Mouse (Mus musculus) midbrain, postnatal 0 days (tissue): Measurements from ENCODE around the gene Maml3. TPM values are rescaled to one million over a fixed set of nuclear protein-coding genes. Genes with fewer than 3 reads are reported as not detected.

Source experiments
- ATAC-seq: fragments of 200-750 bp; cut with Nextera tagmentation; 2 replicates; pipeline ENCODE4 v1.8.0; 2017; ENCODE audit warnings: moderate number of reproducible peaks, mild to moderate bottlenecking, moderate TSS enrichment, moderate library complexity; ENCODE audit not compliant: low FRiP score
- DNase-seq: peaks from one replicate; pipeline ENCODE4 v3.0.0-alpha.2; 2015; ENCODE audit warnings: low spot score
- H3K27ac ChIP-seq: fragments of 300-500 bp; sonication (generic); 2 replicates; pipeline ENCODE4 v1.5.1; 2014; ENCODE audit warnings: low read depth, mild to moderate bottlenecking, low read length, mixed read lengths
- H3K27me3 ChIP-seq: fragments of 300-500 bp; sonication (generic); 2 replicates; pipeline ENCODE4 v1.6.1; 2014; ENCODE audit warnings: low read length, control low read depth, mixed read lengths; ENCODE audit not compliant: insufficient read depth
- H3K36me3 ChIP-seq: fragments of 300-500 bp; sonication (generic); 2 replicates; pipeline ENCODE4 v1.6.1; 2014; ENCODE audit warnings: low read length, control low read depth, mixed read lengths; ENCODE audit not compliant: insufficient read depth
- H3K4me1 ChIP-seq: fragments of 300-500 bp; sonication (generic); 2 replicates; pipeline ENCODE4 v1.6.1; 2014; ENCODE audit warnings: mild to moderate bottlenecking, control low read depth, antibody characterized with exemption, low read length, mixed read lengths; ENCODE audit not compliant: insufficient read depth
- H3K4me2 ChIP-seq: fragments of 300-500 bp; sonication (generic); 2 replicates; pipeline ENCODE4 v1.6.1; 2014; ENCODE audit warnings: low read depth, mild to moderate bottlenecking, low read length, mixed read lengths; ENCODE audit not compliant: poor library complexity, severe bottlenecking
- H3K4me3 ChIP-seq: fragments of 300-500 bp; sonication (generic); 2 replicates; pipeline ENCODE4 v1.5.1; 2014; ENCODE audit warnings: low read depth, mild to moderate bottlenecking, low read length, moderate library complexity
- H3K9ac ChIP-seq: fragments of 300-500 bp; sonication (generic); replicated peaks from 2 replicates; pipeline ENCODE4 v1.6.1; 2014; ENCODE audit warnings: mild to moderate bottlenecking, low read length, moderate library complexity, mixed read lengths; ENCODE audit not compliant: poor library complexity, severe bottlenecking
- H3K9me3 ChIP-seq: fragments of 300-500 bp; sonication (generic); 2 replicates; pipeline ENCODE4 v1.6.1; 2016; ENCODE audit warnings: low read length, control low read depth
- CTCF ChIP-seq: IDR thresholded peaks from 2 replicates; pipeline ENCODE4 v1.5.1; 2016; ENCODE audit warnings: antibody characterized with exemption, mild to moderate bottlenecking
- WGBS: fragments of 180-500 bp; shearing (Covaris S2); extraction: QIAGEN DNeasy Blood & Tissue Kit; methylation state at CpG from one replicate; pipeline ENCODE4 v1.1.7; 2014; 5-methylcytosine and 5-hydroxymethylcytosine counted together
- polyA plus RNA-seq: library from polyadenylated mRNA; unstranded; fragments of >200 nt; fragmentation: Nextera tagmentation; extraction: Ambion mirVana; gene quantifications from 2 replicates; pipeline ENCODE4 v1.2.1, GENCODE M21; 2015
- total RNA-seq: library from RNA; depleted of rRNA; stranded (reverse); fragments of >200 nt; gene quantifications from 2 replicates; pipeline ENCODE4 v1.2.3, GENCODE M21; 2014

Gene Maml3
- total and polyA plus RNA-seq, 2 experiments from 2014 or later = 3.9 to 20.2 TPM

GRCm38 (mm10) chr3:51905903-51906302, 199.0 kb downstream of the Maml3 start:
- Histone ChIP-seq H3K9ac (no peak overlapping the region), H3K27me3 (no peaks in the 10 kb centered on the region), H3K4me3 (no peak overlapping the region), H3K4me1 (peaks cover 6% of the 10 kb centered on the region; the same call in 1 of the 2 replicates), H3K4me2 (no peak overlapping the region), H3K27ac (no peak overlapping the region), H3K9me3 (no peaks in the 10 kb centered on the region), H3K36me3 (no peaks in the 10 kb centered on the region)
- DNase-seq (no peak), ATAC-seq (no peak)
- 68% methylated on average over 9 of the region's 9 CpGs for WGBS
- TF ChIP-seq CTCF = no peak

GRCm38 (mm10) chr3:51904357-51904855, 200.5 kb downstream of the Maml3 start:
- no peak for TF ChIP-seq CTCF
- Histone ChIP-seq H3K9ac (0 out of 2 replicates have a peak overlapping the region, but pooled peaks have one; percentile 44), H3K27me3 (no peaks in the 10 kb centered on the region), H3K4me1 (peaks cover 6% of the 10 kb centered on the region; the same call in 1 of the 2 replicates), H3K27ac (no peak overlapping the region; the same call in 1 of the 2 replicates), H3K4me3 (no peak overlapping the region), H3K9me3 (no peaks in the 10 kb centered on the region), H3K4me2 (no peak overlapping the region), H3K36me3 (no peaks in the 10 kb centered on the region)
- DNase-seq (no peak), ATAC-seq (no peak)
- WGBS = 39% methylated on average over 12 of the region's 12 CpGs

- H3K4me1 ChIP-seq = peaks cover 6% of the 10 kb centered on the region; the same call in 1 of the 2 replicates
- H3K27me3 ChIP-seq = no peaks in the 10 kb centered on the region
- no peak overlapping the region for H3K27ac ChIP-seq
- no peaks in the 10 kb centered on the region for H3K9me3 ChIP-seq
- no peak overlapping the region for H3K9ac ChIP-seq
- 62% methylated on average over 2 of the region's 2 CpGs for WGBS
- DNase-seq (no peak), ATAC-seq (no peak)
- no peaks in the 10 kb centered on the region for H3K36me3 ChIP-seq
- TF ChIP-seq CTCF = no peak
- H3K4me2 ChIP-seq = no peak overlapping the region
- no peak overlapping the region for H3K4me3 ChIP-seq
These were observed 203.7 kb downstream of the Maml3 start for GRCm38 (mm10) chr3:51901151-51901550.

- H3K27me3 ChIP-seq = no peaks in the 10 kb centered on the region
- DNase-seq (no peak), ATAC-seq (no peak)
- H3K4me3 ChIP-seq = no peak overlapping the region
- H3K4me2 ChIP-seq = no peak overlapping the region
- H3K27ac ChIP-seq = no peak overlapping the region
- H3K4me1 ChIP-seq = peaks cover 6% of the 10 kb centered on the region; the same call in 1 of the 2 replicates
- WGBS = 72% methylated on average over 8 of the region's 8 CpGs
- peak; percentile 43 for TF ChIP-seq CTCF
- no peaks in the 10 kb centered on the region for H3K36me3 ChIP-seq
- no peaks in the 10 kb centered on the region for H3K9me3 ChIP-seq
- no peak overlapping the region for H3K9ac ChIP-seq
These were observed 210.4 kb downstream of the Maml3 start for GRCm38 (mm10) chr3:51894514-51894913.

GRCm38 (mm10) chr3:51891562-51892119, 213.2 kb downstream of the Maml3 start:
- Histone ChIP-seq H3K9ac (no peak overlapping the region), H3K36me3 (no peaks in the 10 kb centered on the region), H3K4me3 (no peak overlapping the region), H3K4me1 (peaks cover 19% of the 10 kb centered on the region), H3K4me2 (no peak overlapping the region), H3K9me3 (no peaks in the 10 kb centered on the region), H3K27ac (no peak overlapping the region), H3K27me3 (no peaks in the 10 kb centered on the region)
- ATAC-seq = no peak
- WGBS = 86% methylated on average over 10 of the region's 10 CpGs
- no peak for DNase-seq
- TF ChIP-seq CTCF = no peak

- Histone ChIP-seq H3K4me3 (no peak overlapping the region), H3K27ac (peak overlapping the region; percentile 79), H3K9me3 (no peaks in the 10 kb centered on the region), H3K4me2 (no peak overlapping the region), H3K4me1 (peaks cover 19% of the 10 kb centered on the region), H3K9ac (no peak overlapping the region), H3K36me3 (no peaks in the 10 kb centered on the region), H3K27me3 (no peaks in the 10 kb centered on the region)
- TF ChIP-seq CTCF = no peak
- WGBS = 59% methylated on average over 4 of the region's 4 CpGs
- ATAC-seq (peak; percentile 36; the same call in 1 of the 2 replicates), DNase-seq (no peak)
These were observed 214.7 kb downstream of the Maml3 start for GRCm38 (mm10) chr3:51890181-51890580.
